Mouse (Mus musculus): ENCODE measurements at regions not wholly inside any gene's neighbourhood (a gene's known extent, or its start where the extent isn't known, plus 50 kb on each side); places are given as distances from the start of the nearest gene placed in this dataset.
A peak's percentile ranks its signal among the peaks of the same experiment; 100 is the strongest.

GRCm38 (mm10) chr5:52044101-52044500 lies 146.2 kb downstream of the Dhx15 start:
- Histone ChIP-seq H3K27ac (ENCODE audit: control insufficient read depth, insufficient read depth, low read depth, low read length) (no peak overlapping the region), H3K4me1 (ENCODE audit: control insufficient read depth, insufficient read depth, low read length) (peaks cover 4% of the 10 kb centered on the region; the same call in 1 of the 2 replicates), H3K4me3 (ENCODE audit: control insufficient read depth, low read depth, low read length) (no peak overlapping the region), H3K36me3 (ENCODE audit: control insufficient read depth, insufficient read depth, low read length) (no peaks in the 10 kb centered on the region), H3K27me3 (ENCODE audit: control insufficient read depth, insufficient read depth, low read length) (no peaks in the 10 kb centered on the region)
- TF ChIP-seq CTCF (IDR thresholded peaks at IDR 0.05; ENCODE audit: control insufficient read depth, insufficient read depth, insufficient replicate concordance, low read depth, low read length) (no peak), POLR2A (IDR thresholded peaks at IDR 0.05; ENCODE audit: control insufficient read depth, low read depth, low read length) (no peak)

- Histone ChIP-seq H3K27me3 (ENCODE audit: control insufficient read depth, insufficient read depth, low read length) (no peaks in the 10 kb centered on the region), H3K4me3 (ENCODE audit: control insufficient read depth, low read depth, low read length) (no peak overlapping the region), H3K4me1 (ENCODE audit: control insufficient read depth, insufficient read depth, low read length) (peaks cover 4% of the 10 kb centered on the region; the same call in 1 of the 2 replicates), H3K27ac (ENCODE audit: control insufficient read depth, insufficient read depth, low read depth, low read length) (no peak overlapping the region), H3K36me3 (ENCODE audit: control insufficient read depth, insufficient read depth, low read length) (no peaks in the 10 kb centered on the region)
- TF ChIP-seq CTCF (IDR thresholded peaks at IDR 0.05; ENCODE audit: control insufficient read depth, insufficient read depth, insufficient replicate concordance, low read depth, low read length) (no peak), POLR2A (IDR thresholded peaks at IDR 0.05; ENCODE audit: control insufficient read depth, low read depth, low read length) (no peak)
These were observed 148.9 kb downstream of the Dhx15 start for GRCm38 (mm10) chr5:52041447-52041846.

DNA sequence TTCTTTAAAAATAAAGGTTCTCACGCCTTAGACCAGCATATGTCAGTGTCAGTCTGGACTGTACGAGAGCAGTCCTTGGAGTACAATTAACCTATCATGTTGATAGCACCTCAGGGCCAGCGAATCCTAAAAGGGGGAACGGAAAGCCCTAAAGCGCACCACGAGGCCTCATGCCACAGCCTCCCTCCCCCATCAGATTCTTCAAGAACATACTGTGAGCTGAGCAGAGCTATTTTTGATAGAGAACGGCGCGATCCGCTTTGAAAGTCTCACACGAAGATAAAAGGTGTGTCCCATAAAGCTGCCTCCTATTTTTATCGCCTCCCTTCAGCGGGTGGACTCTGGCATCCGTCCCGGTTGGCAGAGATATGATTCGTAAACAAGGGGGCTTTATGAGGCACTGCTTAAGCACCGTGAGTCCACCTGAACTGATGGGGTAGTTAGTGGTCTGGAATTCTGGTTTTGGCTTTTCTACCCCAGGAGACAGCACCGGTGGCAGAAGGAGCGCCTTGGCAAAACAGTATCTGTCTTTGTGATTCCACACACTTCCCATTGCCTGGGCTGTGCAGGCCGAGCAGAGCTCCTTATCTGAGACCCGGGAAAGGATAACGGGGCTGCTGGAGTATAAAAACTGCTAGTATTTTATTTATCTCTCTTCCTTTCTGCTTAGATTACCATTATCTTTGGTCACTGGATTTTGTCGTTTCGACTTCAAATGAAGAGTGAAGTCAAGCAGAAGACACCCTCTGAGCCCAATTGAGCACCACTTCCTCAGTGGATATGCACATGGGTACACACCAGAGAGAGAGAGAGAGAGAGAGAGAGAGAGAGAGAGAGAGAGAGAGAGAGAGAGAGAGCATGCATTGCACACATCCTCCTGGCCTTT lies 149.6 kb downstream of the Dhx15 start:
- TF ChIP-seq POLR2A (IDR thresholded peaks at IDR 0.05; ENCODE audit: control insufficient read depth, low read depth, low read length), result no peak
- no peak for TF ChIP-seq CTCF (IDR thresholded peaks at IDR 0.05; ENCODE audit: control insufficient read depth, insufficient read depth, insufficient replicate concordance, low read depth, low read length)
- H3K4me3 ChIP-seq (ENCODE audit: control insufficient read depth, low read depth, low read length), result peak overlapping the region; percentile 22; the same call in 1 of the 2 replicates
- H3K27ac ChIP-seq (ENCODE audit: control insufficient read depth, insufficient read depth, low read depth, low read length), result no peak overlapping the region; the same call in 1 of the 2 replicates
- no peaks in the 10 kb centered on the region for H3K36me3 ChIP-seq (ENCODE audit: control insufficient read depth, insufficient read depth, low read length)
- peaks cover 4% of the 10 kb centered on the region; the same call in 1 of the 2 replicates for H3K4me1 ChIP-seq (ENCODE audit: control insufficient read depth, insufficient read depth, low read length)
- H3K27me3 ChIP-seq (ENCODE audit: control insufficient read depth, insufficient read depth, low read length), result no peaks in the 10 kb centered on the region

- no peak overlapping the region for H3K4me3 ChIP-seq (ENCODE audit: control insufficient read depth, low read depth, low read length)
- TF ChIP-seq CTCF (IDR thresholded peaks at IDR 0.05; ENCODE audit: control insufficient read depth, insufficient read depth, insufficient replicate concordance, low read depth, low read length) (no peak), POLR2A (IDR thresholded peaks at IDR 0.05; ENCODE audit: control insufficient read depth, low read depth, low read length) (no peak)
- 0 out of 2 replicates have a peak, but pooled peaks cover under 1% of the 10 kb centered on the region for H3K4me1 ChIP-seq (ENCODE audit: control insufficient read depth, insufficient read depth, low read length)
- no peaks in the 10 kb centered on the region for H3K27me3 ChIP-seq (ENCODE audit: control insufficient read depth, insufficient read depth, low read length)
- H3K27ac ChIP-seq (ENCODE audit: control insufficient read depth, insufficient read depth, low read depth, low read length), result no peak overlapping the region
- no peaks in the 10 kb centered on the region for H3K36me3 ChIP-seq (ENCODE audit: control insufficient read depth, insufficient read depth, low read length)
These were observed 155.0 kb downstream of the Dhx15 start for GRCm38 (mm10) chr5:52035339-52035738.

DNA sequence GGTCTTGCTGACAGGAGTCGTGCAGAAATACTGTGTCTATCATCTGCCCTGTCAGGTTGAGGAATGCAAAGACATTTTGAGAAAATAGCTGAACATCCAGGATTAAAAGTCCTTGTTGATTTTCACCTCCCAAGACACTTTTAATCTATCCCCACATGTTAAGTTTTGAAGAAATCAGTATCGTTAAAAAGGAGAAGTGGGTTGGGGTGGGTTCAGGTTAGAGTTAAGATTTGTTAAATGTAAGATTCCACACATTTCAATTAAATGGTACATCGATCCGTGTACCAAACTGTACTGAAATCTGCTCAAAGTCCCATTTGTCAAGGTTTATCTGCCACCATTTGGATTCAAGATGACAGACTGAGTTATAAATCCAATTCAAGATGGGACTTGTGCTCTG lies 162.8 kb downstream of the Dhx15 start:
- Histone ChIP-seq H3K27ac (ENCODE audit: control insufficient read depth, insufficient read depth, low read depth, low read length) (no peak overlapping the region), H3K4me1 (ENCODE audit: control insufficient read depth, insufficient read depth, low read length) (no peaks in the 10 kb centered on the region), H3K4me3 (ENCODE audit: control insufficient read depth, low read depth, low read length) (no peak overlapping the region), H3K36me3 (ENCODE audit: control insufficient read depth, insufficient read depth, low read length) (no peaks in the 10 kb centered on the region), H3K27me3 (ENCODE audit: control insufficient read depth, insufficient read depth, low read length) (no peaks in the 10 kb centered on the region)
- TF ChIP-seq CTCF (IDR thresholded peaks at IDR 0.05; ENCODE audit: control insufficient read depth, insufficient read depth, insufficient replicate concordance, low read depth, low read length), result no peak
- TF ChIP-seq POLR2A (IDR thresholded peaks at IDR 0.05; ENCODE audit: control insufficient read depth, low read depth, low read length), result no peak

DNA sequence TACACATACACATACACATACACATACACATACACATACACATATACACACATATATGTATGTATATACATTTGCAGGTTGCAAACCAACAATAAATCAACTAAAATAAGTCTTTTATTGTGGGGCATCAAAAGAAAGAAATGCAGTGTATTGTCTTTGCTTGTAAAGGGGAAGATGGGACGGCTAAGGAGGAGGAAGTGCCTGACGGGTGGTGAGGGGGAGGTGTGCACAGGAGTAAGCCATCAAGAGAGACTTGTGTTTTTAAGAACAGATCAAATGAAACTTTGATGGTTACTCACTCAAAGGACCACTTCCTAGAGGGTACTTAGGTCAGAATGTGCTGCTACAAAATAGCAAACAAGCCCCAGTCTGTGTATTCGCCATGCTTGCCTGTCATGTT lies 164.2 kb downstream of the Dhx15 start:
- no peak overlapping the region for H3K4me3 ChIP-seq (ENCODE audit: control insufficient read depth, low read depth, low read length)
- H3K27ac ChIP-seq (ENCODE audit: control insufficient read depth, insufficient read depth, low read depth, low read length), result no peak overlapping the region
- no peaks in the 10 kb centered on the region for H3K36me3 ChIP-seq (ENCODE audit: control insufficient read depth, insufficient read depth, low read length)
- no peaks in the 10 kb centered on the region for H3K4me1 ChIP-seq (ENCODE audit: control insufficient read depth, insufficient read depth, low read length)
- no peak for TF ChIP-seq CTCF (IDR thresholded peaks at IDR 0.05; ENCODE audit: control insufficient read depth, insufficient read depth, insufficient replicate concordance, low read depth, low read length)
- no peak for TF ChIP-seq POLR2A (IDR thresholded peaks at IDR 0.05; ENCODE audit: control insufficient read depth, low read depth, low read length)
- H3K27me3 ChIP-seq (ENCODE audit: control insufficient read depth, insufficient read depth, low read length), result no peaks in the 10 kb centered on the region

- no peak overlapping the region for H3K27ac ChIP-seq (ENCODE audit: control insufficient read depth, insufficient read depth, low read depth, low read length)
- TF ChIP-seq CTCF (IDR thresholded peaks at IDR 0.05; ENCODE audit: control insufficient read depth, insufficient read depth, insufficient replicate concordance, low read depth, low read length), result no peak
- no peak for TF ChIP-seq POLR2A (IDR thresholded peaks at IDR 0.05; ENCODE audit: control insufficient read depth, low read depth, low read length)
- H3K4me3 ChIP-seq (ENCODE audit: control insufficient read depth, low read depth, low read length), result no peak overlapping the region
- no peaks in the 10 kb centered on the region for H3K36me3 ChIP-seq (ENCODE audit: control insufficient read depth, insufficient read depth, low read length)
- H3K4me1 ChIP-seq (ENCODE audit: control insufficient read depth, insufficient read depth, low read length), result no peaks in the 10 kb centered on the region
- H3K27me3 ChIP-seq (ENCODE audit: control insufficient read depth, insufficient read depth, low read length), result no peaks in the 10 kb centered on the region
These were observed 167.1 kb downstream of the Dhx15 start for GRCm38 (mm10) chr5:52023212-52023611.
